Mouse (Mus musculus) liver, postnatal 0 days (tissue): Measurements from ENCODE around the gene Pitpnb. TPM values are rescaled to one million over a fixed set of nuclear protein-coding genes. Genes with fewer than 3 reads are reported as not detected.

Experiments used
- ATAC-seq: fragments of 200-750 bp; cut with Nextera tagmentation; 2 replicates; pipeline ENCODE4 v1.8.0; 2017; ENCODE audit warnings: mild to moderate bottlenecking, moderate library complexity
- DNase-seq: peaks from one replicate; pipeline ENCODE4 v3.0.0-alpha.2; 2016
- H3K27ac ChIP-seq: fragments of 300-500 bp; sonication (generic); 2 replicates; pipeline ENCODE4 v1.5.1; 2014; ENCODE audit warnings: antibody characterized with exemption, moderate library complexity, mild to moderate bottlenecking, low read depth
- H3K27me3 ChIP-seq: fragments of 300-500 bp; sonication (generic); 2 replicates; pipeline ENCODE4 v1.6.1; 2014; ENCODE audit warnings: low read length, control low read depth, mixed read lengths; ENCODE audit not compliant: insufficient read depth
- H3K36me3 ChIP-seq: fragments of 300-500 bp; sonication (generic); replicated peaks from 2 replicates; pipeline ENCODE4 v1.6.1; 2014; ENCODE audit warnings: mild to moderate bottlenecking, control low read depth, low read length, moderate library complexity, mixed read lengths; ENCODE audit not compliant: insufficient read depth
- H3K4me1 ChIP-seq: fragments of 300-500 bp; sonication (generic); 2 replicates; pipeline ENCODE4 v1.6.1; 2014; ENCODE audit warnings: antibody characterized with exemption, mild to moderate bottlenecking, control low read depth; ENCODE audit not compliant: insufficient read depth
- H3K4me2 ChIP-seq: fragments of 300-500 bp; sonication (generic); 2 replicates; pipeline ENCODE4 v1.6.1; 2014; ENCODE audit warnings: low read depth, mild to moderate bottlenecking, low read length, moderate library complexity, mixed read lengths
- H3K4me3 ChIP-seq: fragments of 300-500 bp; sonication (generic); 2 replicates; pipeline ENCODE4 v1.5.1; 2014; ENCODE audit warnings: low read depth, low read length
- H3K9ac ChIP-seq: fragments of 300-500 bp; sonication (generic); replicated peaks from 2 replicates; pipeline ENCODE4 v1.6.1; 2014; ENCODE audit warnings: mild to moderate bottlenecking, moderate library complexity
- H3K9me3 ChIP-seq: fragments of 300-500 bp; sonication (generic); 2 replicates; pipeline ENCODE4 v1.6.1; 2016; ENCODE audit warnings: mild to moderate bottlenecking, control low read depth, low read length, mixed read lengths
- CTCF ChIP-seq: sonication (generic); IDR thresholded peaks from 2 replicates; pipeline ENCODE4 v1.5.1; 2016; ENCODE audit warnings: antibody characterized with exemption, low read depth
- EP300 ChIP-seq: IDR thresholded peaks from 2 replicates; pipeline ENCODE4 v1.6.1; 2016; ENCODE audit warnings: antibody characterized with exemption, low read depth, mild to moderate bottlenecking
- WGBS: fragments of 180-500 bp; shearing (Covaris S2); extraction: QIAGEN DNeasy Blood & Tissue Kit; methylation state at CpG from one replicate; pipeline ENCODE4 v1.1.7; 2014; ENCODE audit not compliant: insufficient replicate concordance; 5-methylcytosine and 5-hydroxymethylcytosine counted together
- polyA plus RNA-seq: library from polyadenylated mRNA; unstranded; fragments of >200 nt; fragmentation: Nextera tagmentation; extraction: Ambion mirVana; gene quantifications from 2 replicates; pipeline ENCODE4 v1.2.1, GENCODE M21; 2015

Pitpnb gene
- polyA plus RNA-seq, 1 experiment from 2014 or later = 40.2 TPM

DNA sequence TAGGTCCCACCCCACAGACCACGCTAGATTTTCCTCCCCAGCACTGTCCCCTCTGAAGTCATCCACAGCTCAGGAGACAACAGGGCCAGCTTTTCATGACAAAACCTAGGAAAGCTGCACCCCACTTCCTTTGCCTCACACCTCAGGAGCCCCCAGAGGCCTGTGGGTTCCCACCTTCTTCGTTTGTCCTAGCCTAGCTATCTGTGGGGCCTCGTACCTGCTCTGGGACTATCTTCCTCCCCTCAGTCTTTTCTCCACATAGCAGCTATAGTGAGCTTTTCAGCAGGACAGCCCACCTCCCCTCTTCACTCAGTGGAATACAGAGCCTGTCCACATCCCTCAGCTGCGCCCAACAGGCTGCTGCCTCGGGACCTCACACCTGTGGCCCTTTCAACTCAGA, 32.8 kb upstream of the Pitpnb start:
- ATAC-seq = no peak
- H3K27ac ChIP-seq = no peak overlapping the region
- H3K9ac ChIP-seq = no peak overlapping the region
- TF ChIP-seq CTCF = no peak
- TF ChIP-seq EP300 = no peak
- H3K4me3 ChIP-seq = no peak overlapping the region
- H3K9me3 ChIP-seq = no peaks in the 10 kb centered on the region
- peak; percentile 10 for DNase-seq
- no peaks in the 10 kb centered on the region for H3K27me3 ChIP-seq
- H3K4me1 ChIP-seq = 0 out of 2 replicates have a peak, but pooled peaks cover 5% of the 10 kb centered on the region
- no peaks in the 10 kb centered on the region for H3K36me3 ChIP-seq
- no peak overlapping the region for H3K4me2 ChIP-seq
- 55% methylated on average over 5 of the region's 5 CpGs for WGBS

GRCm38 (mm10) chr5:111298706-111299105, 31.9 kb upstream of the Pitpnb start:
- ATAC-seq (no peak), DNase-seq (peak; percentile 15)
- Histone ChIP-seq H3K27me3 (no peaks in the 10 kb centered on the region), H3K36me3 (no peaks in the 10 kb centered on the region), H3K9ac (no peak overlapping the region), H3K27ac (no peak overlapping the region), H3K4me2 (no peak overlapping the region), H3K4me3 (no peak overlapping the region), H3K4me1 (0 out of 2 replicates have a peak, but pooled peaks cover 5% of the 10 kb centered on the region), H3K9me3 (no peaks in the 10 kb centered on the region)
- WGBS = 48% methylated on average over 7 of the region's 7 CpGs
- TF ChIP-seq CTCF (no peak), EP300 (no peak)

GRCm38 (mm10) chr5:111300776-111301175, 29.8 kb upstream of the Pitpnb start:
- no peak for DNase-seq

DNA sequence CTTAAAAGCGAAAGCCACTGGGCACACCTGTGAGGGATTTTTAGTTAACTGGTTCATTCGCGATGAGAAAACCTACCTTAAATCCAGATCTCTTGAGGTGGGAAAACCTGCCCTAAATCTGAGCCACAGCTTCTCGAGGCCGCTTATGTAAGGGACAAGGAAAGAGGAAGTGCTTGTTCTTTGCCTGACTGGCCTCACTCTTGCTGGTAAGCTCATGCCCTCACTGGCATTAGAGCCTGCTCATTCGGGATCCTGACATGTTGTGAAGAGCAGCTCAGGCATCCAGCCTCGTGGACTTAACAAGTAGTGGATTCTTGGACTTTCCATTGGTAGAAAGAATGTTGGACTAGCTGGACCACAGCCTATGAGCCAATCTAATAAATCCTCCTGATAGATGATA, 28.8 kb upstream of the Pitpnb start:
- DNase-seq (no peak), ATAC-seq (no peak)
- Histone ChIP-seq H3K27ac (no peak overlapping the region), H3K4me2 (no peak overlapping the region), H3K9me3 (no peaks in the 10 kb centered on the region), H3K27me3 (no peaks in the 10 kb centered on the region), H3K9ac (no peak overlapping the region), H3K4me1 (0 out of 2 replicates have a peak, but pooled peaks cover 5% of the 10 kb centered on the region), H3K36me3 (no peaks in the 10 kb centered on the region), H3K4me3 (no peak overlapping the region)
- TF ChIP-seq EP300 = no peak
- no peak for TF ChIP-seq CTCF
- 47% methylated on average over 7 of the region's 7 CpGs for WGBS

More at GRCm38 (mm10) chr5:111300776-111301175, 29.8 kb upstream of the Pitpnb start:
- H3K4me3 ChIP-seq = no peak overlapping the region
- 76% methylated on average over 8 of the region's 8 CpGs for WGBS
- H3K36me3 ChIP-seq = no peaks in the 10 kb centered on the region
- H3K9ac ChIP-seq = no peak overlapping the region
- 0 out of 2 replicates have a peak, but pooled peaks cover 5% of the 10 kb centered on the region for H3K4me1 ChIP-seq
- H3K27ac ChIP-seq = no peak overlapping the region
- H3K4me2 ChIP-seq = no peak overlapping the region
- TF ChIP-seq CTCF (no peak), EP300 (no peak)
- ATAC-seq = no peak
- H3K9me3 ChIP-seq = no peaks in the 10 kb centered on the region
- no peaks in the 10 kb centered on the region for H3K27me3 ChIP-seq

GRCm38 (mm10) chr5:111304730-111305129, 25.8 kb upstream of the Pitpnb start:
- Histone ChIP-seq H3K9ac (no peak overlapping the region), H3K4me1 (0 out of 2 replicates have a peak, but pooled peaks cover 5% of the 10 kb centered on the region), H3K4me3 (no peak overlapping the region), H3K36me3 (no peaks in the 10 kb centered on the region), H3K9me3 (no peaks in the 10 kb centered on the region), H3K4me2 (no peak overlapping the region), H3K27ac (no peak overlapping the region), H3K27me3 (no peaks in the 10 kb centered on the region)
- TF ChIP-seq EP300 = no peak
- TF ChIP-seq CTCF = peak; percentile 29; the same call in 1 of the 2 replicates
- no peak for ATAC-seq
- WGBS = 76% methylated on average over 3 of the region's 3 CpGs
- no peak for DNase-seq

DNA sequence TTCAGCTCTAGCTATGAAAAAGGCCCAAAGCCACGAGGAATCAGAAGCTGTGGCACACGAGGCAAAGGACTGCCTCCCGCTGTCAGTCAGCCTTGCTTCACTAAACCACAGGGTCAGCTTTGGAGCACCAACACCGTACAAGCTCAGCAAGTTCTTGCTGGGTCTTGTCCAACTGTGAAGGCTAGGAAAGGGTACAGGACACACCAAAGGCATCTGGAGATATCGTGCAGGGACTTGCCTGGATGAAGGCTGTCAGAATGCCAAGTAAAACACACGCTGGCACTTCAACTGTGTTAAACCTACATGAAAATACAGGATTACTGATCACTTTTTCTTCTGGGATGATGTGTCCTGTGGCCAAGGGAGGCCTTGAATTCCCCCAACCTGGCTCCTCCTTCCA, 20.4 kb upstream of the Pitpnb start:
- Histone ChIP-seq H3K4me3 (no peak overlapping the region), H3K4me1 (no peaks in the 10 kb centered on the region), H3K27me3 (no peaks in the 10 kb centered on the region), H3K4me2 (no peak overlapping the region), H3K9me3 (no peaks in the 10 kb centered on the region), H3K9ac (no peak overlapping the region), H3K27ac (no peak overlapping the region), H3K36me3 (no peaks in the 10 kb centered on the region)
- no peak for DNase-seq
- TF ChIP-seq CTCF = no peak
- TF ChIP-seq EP300 = no peak
- no peak for ATAC-seq
- WGBS = 66% methylated on average over 6 of the region's 6 CpGs

DNA sequence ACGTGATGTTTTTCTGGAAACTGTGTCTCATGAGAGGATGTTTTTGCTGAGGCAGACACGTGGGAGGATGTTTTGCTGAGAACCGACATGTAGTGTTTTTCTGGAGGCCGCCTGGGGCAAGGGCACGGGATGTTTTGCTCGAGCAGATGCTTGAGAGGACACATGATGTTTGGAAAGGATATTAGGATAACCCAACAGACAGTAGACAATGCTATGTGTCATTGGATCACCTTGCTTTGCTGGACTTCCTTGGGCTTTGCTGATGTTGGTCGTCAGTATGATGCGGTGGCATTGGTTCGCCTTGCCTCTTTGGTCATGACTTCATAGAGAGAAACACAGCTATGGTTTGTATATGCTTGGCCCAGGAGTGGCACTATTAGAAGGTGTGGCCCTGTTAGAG, 16.7 kb upstream of the Pitpnb start:
- ATAC-seq (no peak), DNase-seq (no peak)
- no peak overlapping the region for H3K27ac ChIP-seq
- H3K4me2 ChIP-seq = no peak overlapping the region
- 80% methylated on average over 9 of the region's 9 CpGs for WGBS
- H3K27me3 ChIP-seq = no peaks in the 10 kb centered on the region
- no peaks in the 10 kb centered on the region for H3K9me3 ChIP-seq
- H3K9ac ChIP-seq = no peak overlapping the region
- H3K4me3 ChIP-seq = no peak overlapping the region
- H3K36me3 ChIP-seq = no peaks in the 10 kb centered on the region
- TF ChIP-seq EP300 (no peak), CTCF (no peak)
- H3K4me1 ChIP-seq = no peaks in the 10 kb centered on the region
